Mouse (Mus musculus): ENCODE results near the gene Cdh6.

Gene Cdh6

DNA sequence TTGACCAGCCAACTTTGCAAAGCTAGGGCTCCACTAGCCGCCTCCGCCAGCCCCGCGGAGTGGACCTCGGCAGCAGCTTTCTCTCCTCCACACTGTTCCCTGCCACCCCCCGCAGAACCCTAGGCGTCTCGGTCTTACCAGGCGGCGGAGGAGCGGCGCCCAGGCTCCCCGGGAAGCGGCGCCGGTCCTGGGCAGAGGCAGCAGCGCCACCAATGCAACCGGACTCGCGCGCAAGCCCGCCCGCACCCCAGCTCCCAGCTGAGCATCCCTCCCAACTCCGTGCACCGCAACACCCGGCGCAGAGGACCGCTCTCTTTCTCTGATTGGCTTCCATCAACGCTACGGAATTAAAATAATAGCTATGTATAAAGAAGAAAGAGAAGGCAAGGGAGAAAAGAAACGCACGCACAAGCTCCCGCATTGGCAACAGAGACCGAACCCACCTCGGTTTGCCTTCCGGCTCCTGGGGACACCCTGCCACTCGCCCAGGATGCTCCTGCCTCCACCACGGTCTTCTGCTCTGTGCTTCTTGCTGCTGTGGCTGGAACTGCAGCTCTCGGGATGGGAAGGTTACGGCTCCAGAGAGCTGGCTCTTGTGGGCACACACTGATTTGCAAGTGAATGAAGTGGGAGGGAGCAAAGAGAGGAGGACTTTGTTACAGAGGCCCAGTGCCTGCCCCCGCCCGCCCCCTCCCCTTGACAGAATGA is at the start of gene Cdh6:
Cdh6 (minus strand) TSS at position 605 of the 708 bp plus-strand sequence.
- DNase-seq (ENCODE audit: extremely low read depth, insufficient read length, low spot score), result no peak

DNA sequence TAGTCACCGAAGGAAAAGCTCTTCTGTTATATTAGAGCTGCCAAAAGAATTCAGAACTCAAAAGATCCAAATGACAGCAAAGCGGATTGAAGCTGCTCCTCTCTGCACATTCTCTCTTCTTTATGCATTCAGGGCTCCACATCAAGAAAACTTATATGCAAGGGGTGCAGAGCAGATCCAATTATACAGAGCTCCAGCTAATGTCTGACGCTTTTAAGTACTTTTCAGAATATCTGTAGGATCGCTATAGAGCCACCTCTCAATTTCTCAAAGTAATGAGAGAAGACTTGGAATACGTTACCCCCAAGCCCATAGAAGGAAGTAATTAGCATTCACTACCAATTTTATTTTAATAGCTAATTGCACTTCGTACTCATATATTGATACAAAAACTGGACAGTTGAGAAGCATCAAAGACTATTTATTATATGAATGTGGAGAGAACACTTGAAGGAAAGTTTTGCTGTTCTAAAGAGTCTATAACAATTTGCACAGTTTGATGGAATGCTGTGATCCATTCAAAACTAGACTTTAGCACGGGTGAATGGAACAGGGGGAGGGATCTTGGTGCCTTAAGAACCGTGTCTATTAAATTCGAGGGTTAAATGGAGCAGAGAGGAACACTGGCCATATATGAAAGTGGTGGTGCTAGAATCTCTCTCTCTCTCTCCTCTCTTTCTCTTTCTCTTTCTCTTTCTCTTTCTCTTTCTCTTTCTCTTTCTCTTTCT is 46.4 kb upstream of the Cdh6 start:
- DNase-seq (ENCODE audit: extremely low read depth, insufficient read length, low spot score), result no peak

DNA sequence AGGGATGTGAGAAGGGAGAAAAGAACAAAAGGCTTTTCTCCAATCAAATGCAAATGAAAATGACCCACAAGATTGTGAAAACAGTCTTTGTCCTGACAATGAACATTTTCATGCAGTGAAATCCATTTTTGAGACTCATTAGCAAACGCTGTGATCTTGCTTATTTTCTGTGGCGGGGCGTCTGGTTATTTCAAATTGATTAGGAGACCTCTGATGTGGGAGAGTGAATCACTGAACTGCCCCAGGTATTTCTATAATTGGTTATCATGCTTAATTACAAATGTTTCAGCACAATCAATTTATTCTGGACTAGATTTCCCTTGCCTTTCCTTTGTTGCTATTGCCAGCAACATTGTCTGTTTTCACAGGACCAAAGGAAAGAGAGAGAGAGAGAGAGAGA is 44.3 kb upstream of the Cdh6 start:
- DNase-seq (ENCODE audit: extremely low read depth, insufficient read length, low spot score), result no peak

DNA sequence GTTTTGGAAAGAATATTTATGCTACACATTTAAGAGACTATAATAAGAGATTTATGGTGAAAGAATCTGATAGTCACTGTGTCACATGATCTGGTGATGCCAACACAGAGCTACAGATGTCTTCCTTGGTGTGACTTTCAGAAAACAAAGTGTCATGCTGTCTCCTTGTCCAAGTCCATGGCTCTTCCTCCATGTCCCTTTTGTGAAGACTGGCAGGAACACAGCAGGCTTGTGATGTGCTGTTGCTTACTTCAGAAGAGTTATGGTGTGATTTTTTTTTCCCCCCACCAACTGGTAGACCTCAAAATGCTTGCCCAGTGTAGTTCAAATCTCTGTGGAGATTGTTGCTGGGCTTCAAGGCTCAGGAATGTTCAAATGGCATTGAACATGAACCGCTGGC is 43.7 kb upstream of the Cdh6 start:
- no peak for DNase-seq (ENCODE audit: extremely low read depth, insufficient read length, low spot score)

DNA sequence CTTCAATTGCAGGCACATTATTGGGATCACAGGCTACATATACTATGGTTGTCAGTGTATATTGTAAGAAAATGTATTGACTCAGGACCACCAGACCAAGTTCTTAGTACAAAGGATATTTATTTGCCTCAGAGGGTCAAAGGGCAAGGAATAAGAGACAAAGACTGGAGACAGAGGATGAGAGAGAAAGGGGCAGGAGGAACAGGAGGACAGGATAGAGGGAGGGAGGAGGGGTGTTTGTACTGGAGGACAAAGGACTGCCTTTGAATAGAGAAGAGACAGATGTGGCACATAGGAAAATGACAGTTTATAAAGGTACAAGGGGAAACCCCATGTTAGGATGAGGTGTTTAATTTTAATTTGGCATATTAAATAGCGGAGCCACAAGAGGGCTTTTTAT is 39.5 kb upstream of the Cdh6 start:
- no peak for DNase-seq (ENCODE audit: extremely low read depth, insufficient read length, low spot score)

DNA sequence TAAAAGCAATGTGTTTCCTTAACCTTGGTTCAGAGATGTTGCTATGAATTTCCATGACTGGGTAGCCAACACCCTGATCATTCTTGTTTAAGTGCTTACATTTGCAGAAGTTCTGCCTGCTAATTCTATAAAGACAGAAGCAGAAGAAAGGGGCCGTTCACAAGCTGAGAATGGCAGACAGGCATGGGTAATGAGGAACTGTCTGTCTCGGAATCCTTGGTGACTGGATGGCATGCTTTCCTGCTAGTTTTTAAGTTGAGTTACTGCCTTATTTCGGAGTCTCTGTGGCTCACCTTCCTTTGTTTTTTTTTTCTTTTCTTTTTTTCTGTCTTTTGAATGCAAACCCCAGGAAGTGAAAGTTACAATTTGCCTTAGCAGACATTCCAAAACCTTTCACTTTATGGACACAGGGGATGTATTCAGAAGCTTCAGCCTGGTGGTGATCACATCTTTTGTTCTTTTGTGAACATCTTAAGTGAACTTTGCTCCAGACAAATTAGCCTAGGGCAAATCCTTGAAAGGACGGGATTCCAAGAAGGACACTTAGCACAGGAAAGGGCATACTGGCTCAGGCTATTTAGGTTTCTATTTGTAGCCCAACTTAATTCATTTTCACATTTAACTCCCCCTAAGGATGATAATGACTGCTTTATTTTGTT is 38.7 kb upstream of the Cdh6 start:
- no peak for DNase-seq (ENCODE audit: extremely low read depth, insufficient read length, low spot score)

DNA sequence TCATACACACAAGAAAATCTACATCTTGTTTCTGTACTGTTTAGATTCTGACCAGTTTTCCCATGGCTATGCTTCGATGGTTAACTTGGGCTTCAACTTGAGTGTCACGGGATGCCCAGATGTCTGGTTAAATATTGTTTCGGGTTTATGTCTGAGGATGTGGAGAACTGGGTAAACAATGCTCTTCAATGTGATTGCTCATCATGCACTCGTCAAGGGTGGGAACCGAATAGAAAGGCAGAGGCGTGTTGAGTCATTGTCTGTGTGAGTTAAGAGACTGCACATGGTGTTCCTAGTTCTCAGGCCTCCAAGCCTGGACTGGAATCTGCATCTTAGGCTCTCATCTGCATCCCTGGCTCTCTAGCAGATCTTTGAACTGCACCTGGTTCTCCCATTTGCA is 36.7 kb upstream of the Cdh6 start:
- DNase-seq (ENCODE audit: extremely low read depth, insufficient read length, low spot score), result no peak

DNA sequence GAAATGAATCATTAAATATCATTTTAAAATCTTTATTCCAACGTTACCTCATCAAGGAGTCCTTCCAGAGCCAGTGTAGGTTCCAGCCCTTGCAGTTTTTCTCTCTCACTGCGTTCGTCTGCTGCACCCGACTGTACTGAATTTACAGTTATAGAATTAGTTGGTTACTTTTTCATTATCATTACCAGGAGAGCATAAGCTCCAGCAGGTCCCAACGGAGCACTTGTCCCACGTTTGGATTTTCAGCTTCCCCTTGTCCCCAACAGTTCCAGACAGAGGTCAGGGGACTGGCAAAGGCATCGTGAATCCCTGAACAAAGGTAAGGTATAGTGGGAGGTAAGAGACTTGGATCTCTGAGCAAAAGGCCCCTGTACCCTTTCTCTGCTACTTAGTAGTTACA is 35.2 kb upstream of the Cdh6 start:
- DNase-seq (ENCODE audit: extremely low read depth, insufficient read length, low spot score), result no peak

DNA sequence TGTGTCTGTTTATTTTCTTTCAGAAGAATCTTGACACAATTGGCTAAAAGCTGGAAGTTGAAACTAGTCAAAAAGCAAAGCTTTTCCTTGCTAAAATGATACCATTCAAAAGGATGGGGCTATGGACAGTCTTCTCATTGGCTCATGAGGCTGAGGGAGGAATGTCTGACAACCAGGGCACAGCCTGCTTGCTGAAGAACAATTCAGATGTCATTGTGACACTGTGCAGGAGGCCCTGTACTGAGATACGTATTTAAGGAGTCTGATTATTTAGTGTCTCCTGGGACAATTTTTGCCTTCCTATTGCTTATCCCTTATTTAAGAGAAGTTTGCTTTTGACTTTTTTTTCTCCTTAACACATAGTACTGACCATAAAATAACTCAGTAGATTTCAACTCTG is 22.8 kb upstream of the Cdh6 start:
- DNase-seq (ENCODE audit: extremely low read depth, insufficient read length, low spot score), result no peak

DNA sequence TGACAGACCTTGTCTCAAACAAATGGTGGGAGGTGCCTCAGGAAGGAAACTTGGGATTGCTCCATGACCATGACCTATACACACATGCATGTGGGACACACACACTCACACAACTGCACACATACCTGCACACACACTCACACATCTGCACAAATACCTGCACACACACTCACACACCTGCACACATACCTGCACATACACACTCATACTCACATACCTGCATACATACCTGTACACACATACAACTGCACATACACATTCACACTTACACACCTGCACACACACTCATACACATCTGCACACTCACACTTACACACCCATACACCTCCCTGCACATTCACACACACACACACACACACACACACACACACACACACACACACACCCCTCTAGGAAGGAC is 20.6 kb upstream of the Cdh6 start:
- DNase-seq (ENCODE audit: extremely low read depth, insufficient read length, low spot score), result no peak

DNA sequence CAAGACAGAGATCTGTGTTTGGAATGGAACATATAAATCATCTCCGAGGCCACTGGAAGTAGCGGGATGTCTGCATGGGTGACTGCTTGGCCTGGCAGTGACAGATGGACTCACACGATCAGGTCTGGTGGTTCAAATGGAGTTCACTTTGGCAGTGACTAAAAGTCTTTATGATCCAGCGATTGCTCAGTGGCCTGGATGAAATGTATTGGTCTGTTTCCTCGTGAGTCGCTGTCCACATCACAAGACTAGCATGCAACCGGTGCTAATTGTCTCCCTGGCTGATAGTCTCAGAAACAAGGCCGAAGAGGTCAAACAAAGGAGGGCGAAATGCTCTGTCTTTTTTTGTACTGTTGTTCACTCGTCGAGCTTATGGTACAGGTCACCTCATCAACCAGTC is 19.6 kb upstream of the Cdh6 start:
- no peak for DNase-seq (ENCODE audit: extremely low read depth, insufficient read length, low spot score)

DNA sequence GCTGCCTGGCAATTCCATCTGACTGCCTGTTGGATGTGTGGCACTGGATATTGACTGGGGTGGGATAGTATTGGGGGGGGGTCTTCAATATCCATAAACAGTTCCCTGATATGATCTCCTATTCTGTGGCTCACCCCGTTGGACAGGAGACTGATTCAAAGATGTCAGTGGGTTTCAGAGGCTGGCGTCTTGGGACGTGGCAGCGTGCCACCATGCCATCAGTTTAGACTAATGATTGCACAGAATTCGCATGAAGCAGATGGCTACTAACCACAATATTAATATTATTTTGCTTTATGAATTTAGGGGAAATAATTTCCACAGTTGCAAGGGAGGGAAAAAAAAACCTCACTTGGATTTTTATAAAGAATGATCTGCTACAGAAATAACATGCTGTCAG is 10.2 kb upstream of the Cdh6 start:
- no peak for DNase-seq (ENCODE audit: extremely low read depth, insufficient read length, low spot score)

DNA sequence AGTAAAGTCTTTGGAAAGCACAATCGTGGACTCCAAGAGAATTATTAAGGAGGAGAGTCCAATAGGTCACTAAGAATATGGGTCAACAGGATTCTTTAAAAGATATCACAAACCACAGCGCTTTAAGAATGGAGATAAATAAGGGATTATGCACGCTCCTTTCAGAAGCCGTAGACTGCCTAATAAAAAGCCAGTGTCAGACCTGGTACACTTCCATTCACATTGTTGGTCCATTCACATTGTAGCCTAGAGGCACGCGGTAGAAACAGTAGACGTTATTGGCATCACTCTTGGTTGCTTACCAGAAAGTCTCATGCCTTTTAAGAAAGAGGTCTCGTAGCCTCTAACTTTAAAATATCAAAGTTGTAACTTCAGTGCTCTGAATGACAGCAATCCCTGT is 8.0 kb upstream of the Cdh6 start:
- no peak for DNase-seq (ENCODE audit: extremely low read depth, insufficient read length, low spot score)

DNA sequence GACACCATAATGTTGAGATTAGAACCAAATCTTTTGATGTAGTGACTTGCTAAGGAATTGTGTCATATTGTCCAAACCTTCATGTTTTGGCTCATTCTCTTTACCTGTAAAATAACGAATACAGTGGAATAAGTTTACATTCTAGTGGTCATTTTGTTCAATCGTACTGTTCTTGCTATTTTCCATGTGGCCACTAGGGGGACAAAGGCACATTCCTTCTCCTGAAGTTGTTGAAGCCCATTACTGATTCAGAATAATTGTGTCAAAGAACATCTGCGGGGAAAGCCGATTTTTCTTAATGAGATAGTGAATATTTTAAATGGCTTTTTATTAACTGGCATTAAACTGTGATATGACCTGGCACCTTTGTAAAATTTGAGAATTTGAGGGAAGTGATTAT is 7.5 kb upstream of the Cdh6 start:
- DNase-seq (ENCODE audit: extremely low read depth, insufficient read length, low spot score), result no peak

DNA sequence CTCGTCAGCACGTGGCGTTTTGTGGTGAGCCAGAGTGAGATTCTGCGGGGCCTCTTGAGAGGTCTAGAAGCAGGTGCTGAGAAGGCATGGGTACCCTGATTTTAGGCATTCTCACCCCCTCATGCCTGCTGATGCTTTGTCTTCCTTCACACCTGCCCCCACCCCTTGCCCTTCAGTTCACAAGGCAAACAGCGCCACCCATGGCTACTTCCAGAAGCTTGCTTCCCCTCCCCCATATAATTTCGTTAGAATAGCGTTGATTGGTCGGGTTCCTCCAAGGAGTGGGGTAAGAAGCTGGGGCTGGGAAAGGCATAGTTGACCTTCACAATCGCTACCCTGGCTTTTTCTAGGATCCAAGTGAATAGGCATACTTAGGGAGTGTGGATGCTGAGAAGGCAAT is 2.5 kb upstream of the Cdh6 start:
- DNase-seq (ENCODE audit: extremely low read depth, insufficient read length, low spot score), result no peak

DNA sequence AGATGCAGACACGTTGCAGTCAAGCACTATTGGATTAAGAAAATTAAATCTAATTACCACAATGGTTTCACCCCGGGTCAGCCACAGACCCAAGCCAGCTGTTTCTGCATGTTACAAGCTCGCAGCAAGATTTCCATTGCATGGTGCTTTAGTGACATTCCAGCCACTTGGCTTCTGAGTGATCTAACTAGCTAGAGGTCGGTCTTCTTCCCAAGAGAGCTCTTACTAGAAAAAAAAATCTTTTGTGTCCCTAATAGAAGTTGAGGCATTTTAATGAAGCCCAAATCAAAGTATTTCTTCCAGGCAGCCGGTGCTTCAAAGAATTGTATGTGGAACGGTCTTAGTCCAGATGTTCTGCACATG is 1.1 kb upstream of the Cdh6 start:
- DNase-seq (ENCODE audit: extremely low read depth, insufficient read length, low spot score), result no peak

DNA sequence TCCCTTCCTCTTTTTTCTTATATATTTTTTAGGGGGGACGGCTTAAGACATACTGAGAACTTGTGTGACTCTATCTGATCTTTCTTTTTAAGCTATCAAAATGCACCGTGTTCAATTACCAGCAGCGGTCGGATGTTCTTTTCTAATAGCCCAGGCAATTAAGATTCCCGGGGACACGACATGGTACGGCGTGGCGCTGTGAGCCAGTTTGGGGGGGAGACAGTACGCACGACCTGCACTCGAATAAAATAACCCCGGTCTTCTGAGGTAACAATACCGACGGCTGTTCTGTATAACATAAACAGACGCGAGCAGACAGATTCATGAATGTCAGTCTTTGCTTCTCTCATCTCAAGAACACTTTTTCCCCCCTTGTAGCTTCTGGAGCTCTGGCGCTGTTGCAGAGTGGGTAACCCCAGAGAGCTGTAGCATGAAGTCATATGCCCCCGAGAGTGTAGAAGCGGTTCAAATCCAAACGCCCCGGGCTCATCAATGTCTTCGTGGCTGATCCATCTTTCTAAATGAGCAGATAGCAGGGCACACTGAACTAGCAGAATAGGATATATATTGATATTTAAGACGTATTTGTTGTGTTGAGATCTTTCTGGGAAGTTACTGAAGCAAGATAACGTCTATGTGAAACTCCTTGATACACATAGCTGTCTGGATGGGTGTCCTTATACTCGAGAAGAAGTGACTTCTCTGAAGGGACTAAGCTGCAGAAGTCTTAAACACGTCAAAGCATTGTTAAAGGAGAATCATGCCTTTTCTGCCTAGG is 554 bp upstream of the Cdh6 start:
- DNase-seq (ENCODE audit: extremely low read depth, insufficient read length, low spot score), result no peak

DNA sequence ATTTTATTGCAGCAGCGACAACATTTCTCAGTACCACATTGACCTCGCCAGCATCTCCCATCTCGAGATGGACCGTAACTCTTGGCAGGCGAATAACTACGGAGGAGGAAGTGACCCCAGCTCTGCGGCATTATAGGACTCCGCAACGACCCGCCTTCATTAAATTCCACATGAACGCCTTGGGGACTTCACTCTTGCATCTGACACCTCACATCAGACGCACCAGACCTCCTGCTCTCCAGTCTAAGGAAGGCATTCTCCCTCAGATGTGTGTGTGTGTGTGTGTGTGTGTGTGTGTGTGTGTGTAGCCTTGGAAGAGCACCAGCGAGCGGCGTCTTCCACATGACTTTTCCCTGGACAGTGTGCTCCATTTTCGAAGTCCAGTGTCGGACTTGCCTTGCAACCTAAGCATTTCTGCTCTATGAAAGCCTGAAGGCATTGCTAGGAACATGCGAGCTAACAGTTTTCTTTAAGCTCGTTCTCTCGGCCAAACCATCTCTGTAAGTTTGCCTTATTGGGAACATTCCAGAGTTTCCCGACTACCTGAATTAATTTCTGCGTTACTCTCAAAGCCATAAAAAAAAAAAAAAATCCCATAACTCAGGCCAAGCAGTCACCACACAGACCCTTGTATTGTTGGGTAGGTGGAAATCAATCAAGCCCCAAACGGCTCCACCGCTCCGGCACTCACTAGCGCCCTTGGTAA is 957 bp downstream of the Cdh6 start:
- no peak for DNase-seq (ENCODE audit: extremely low read depth, insufficient read length, low spot score)

DNA sequence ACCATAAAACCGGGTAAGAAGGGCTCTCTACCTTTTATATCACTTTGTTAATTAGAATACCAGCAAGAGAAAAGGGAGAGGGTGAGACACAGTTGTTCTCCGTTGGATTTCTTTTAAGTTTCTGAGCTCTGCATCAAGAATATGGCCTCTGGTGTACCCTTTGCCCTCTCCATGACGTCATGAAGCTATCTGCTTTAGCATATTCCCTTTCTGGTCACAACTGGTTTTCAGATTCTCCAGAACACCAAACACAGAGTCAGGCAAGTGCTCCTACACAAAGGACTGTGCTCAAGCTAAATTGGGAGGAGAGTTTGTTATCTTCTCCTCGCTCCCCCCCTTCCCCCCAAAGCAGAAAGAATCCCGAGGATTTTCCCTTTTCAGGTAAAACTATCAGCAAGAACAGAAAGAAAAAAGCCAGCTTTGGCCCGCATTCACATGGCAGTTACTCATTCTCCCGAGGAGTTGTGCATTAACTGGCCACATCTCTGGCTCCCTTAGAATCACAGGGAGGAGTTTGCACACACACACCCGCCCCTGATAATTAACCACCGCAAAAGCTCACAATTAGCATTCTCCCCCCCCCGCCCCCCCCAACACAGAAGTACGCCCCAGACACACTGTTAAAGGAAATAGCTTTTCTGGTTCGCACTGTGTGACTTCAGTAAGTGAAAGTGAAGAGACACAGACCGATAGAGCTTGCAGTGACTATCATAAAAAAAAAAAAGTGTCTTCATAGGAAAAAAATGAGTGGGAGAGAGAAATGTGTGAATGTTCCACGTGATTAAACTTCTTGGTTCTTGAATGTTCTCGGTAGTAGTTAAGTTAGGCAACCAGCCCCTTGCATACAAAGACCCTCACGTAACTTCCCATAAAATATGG is 1.8 kb downstream of the Cdh6 start:
- DNase-seq (ENCODE audit: extremely low read depth, insufficient read length, low spot score), result no peak
